Mouse (Mus musculus): ENCODE results near the gene Nipsnap3b. TPM values are rescaled to one million over a fixed set of nuclear protein-coding genes. Genes with fewer than 3 reads are reported as not detected.

The Nipsnap3b gene
- polyA plus RNA-seq, 1 experiment, result 57.2 TPM

DNA sequence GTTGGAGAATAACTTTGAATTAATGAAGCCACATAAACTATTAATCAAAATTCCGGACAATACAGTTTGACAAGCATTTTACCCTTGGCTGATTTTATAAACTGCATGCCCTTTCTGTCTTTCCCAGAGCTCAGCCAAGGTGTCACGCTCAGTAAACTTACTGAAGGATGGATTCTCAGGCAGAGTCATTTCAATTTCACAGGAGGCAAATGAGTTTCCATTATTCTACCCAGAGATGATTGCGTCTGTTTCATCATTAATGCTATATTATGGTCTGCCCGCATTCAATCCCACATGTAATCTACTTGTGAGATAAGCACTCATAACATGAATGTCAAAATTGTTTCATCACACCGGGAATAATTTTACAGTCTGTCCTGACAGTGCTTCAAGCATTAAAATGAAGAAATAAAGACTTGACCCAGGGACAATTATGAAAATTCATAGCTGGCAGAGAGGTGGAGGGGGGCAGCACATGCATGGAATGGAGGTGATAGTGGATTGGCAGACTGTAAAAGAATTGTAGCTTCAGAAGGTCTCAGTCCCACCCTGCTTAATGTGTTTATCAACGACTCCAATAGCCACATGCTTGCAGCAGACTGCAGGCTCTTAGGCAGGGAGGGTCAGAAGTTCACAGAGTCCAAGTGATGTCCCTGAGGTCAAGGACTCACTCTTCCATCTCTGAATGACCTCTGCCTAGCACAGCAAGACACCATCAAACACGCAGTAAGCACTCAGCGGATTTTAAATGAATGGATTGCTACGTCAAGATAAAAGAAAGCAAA, 34.8 kb downstream of the Nipsnap3b start:
- Histone ChIP-seq H3K9ac (ENCODE audit: low read depth, poor library complexity, severe bottlenecking) (no peak overlapping the region), H3K27ac (ENCODE audit: insufficient read depth, low read length) (no peak overlapping the region), H3K4me1 (ENCODE audit: control insufficient read depth, insufficient read depth, low read length) (no peaks in the 10 kb centered on the region), H3K4me3 (ENCODE audit: low read depth, low read length) (no peak overlapping the region), H3K36me3 (ENCODE audit: control insufficient read depth, insufficient read depth, low read length, poor library complexity, severe bottlenecking) (no peaks in the 10 kb centered on the region), H3K27me3 (ENCODE audit: control insufficient read depth, insufficient read depth, low read length, poor library complexity, severe bottlenecking) (no peaks in the 10 kb centered on the region), H3K9me3 (replicated peaks; ENCODE audit: control insufficient read depth, insufficient read depth, low read length, poor library complexity, severe bottlenecking) (no peaks in the 10 kb centered on the region)
- TF ChIP-seq CTCF (IDR thresholded peaks at IDR 0.05; ENCODE audit: low read depth, low read length) (no peak), POLR2A (IDR thresholded peaks at IDR 0.05; ENCODE audit: insufficient read depth, low read length) (no peak), EP300 (IDR thresholded peaks at IDR 0.05; ENCODE audit: insufficient read depth, low read depth, low read length) (no peak)

DNA sequence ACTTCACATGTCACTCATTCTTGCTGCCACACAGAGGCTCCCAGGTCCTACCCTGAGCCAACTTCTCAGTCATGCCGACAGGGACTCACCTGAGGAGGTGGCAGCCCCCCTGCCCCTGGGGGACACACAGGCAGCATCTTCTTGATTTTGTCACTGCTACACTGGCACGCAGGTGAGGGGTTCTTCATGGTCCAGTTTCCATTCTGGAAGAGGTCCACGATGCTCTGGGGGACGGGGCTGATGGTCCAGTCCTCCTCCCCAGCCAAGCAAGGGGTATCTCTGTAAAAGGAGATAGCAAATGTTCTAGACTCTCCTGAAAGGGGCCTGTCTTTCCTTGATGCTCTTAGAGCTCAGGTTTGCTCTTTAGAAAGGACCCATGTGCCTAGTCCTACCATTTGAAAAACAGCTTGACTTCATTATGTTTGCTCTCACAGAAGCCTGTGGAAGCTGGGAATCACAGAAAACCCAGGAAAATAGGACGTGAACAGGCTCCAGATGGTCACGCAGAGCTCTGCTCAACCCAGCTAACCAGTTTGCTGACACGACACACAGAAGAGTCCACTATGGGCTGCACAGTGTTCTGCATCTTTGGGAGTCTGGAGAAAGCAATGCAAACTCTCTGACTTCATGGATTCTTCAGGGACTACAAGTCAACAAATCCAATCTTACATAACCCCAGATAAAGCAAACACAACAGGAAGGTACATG, 50.8 kb downstream of the Nipsnap3b start:
- H3K9ac ChIP-seq (ENCODE audit: low read depth, poor library complexity, severe bottlenecking), result no peak overlapping the region
- H3K27ac ChIP-seq (ENCODE audit: insufficient read depth, low read length), result no peak overlapping the region
- H3K4me1 ChIP-seq (ENCODE audit: control insufficient read depth, insufficient read depth, low read length), result no peaks in the 10 kb centered on the region
- TF ChIP-seq POLR2A (IDR thresholded peaks at IDR 0.05; ENCODE audit: insufficient read depth, low read length) (no peak), CTCF (IDR thresholded peaks at IDR 0.05; ENCODE audit: low read depth, low read length) (no peak), EP300 (IDR thresholded peaks at IDR 0.05; ENCODE audit: insufficient read depth, low read depth, low read length) (no peak)
- no peak overlapping the region for H3K4me3 ChIP-seq (ENCODE audit: low read depth, low read length)
- no peaks in the 10 kb centered on the region; the same call in 1 of the 2 replicates for H3K27me3 ChIP-seq (ENCODE audit: control insufficient read depth, insufficient read depth, low read length, poor library complexity, severe bottlenecking)
- H3K9me3 ChIP-seq (replicated peaks; ENCODE audit: control insufficient read depth, insufficient read depth, low read length, poor library complexity, severe bottlenecking), result peaks cover 10% of the 10 kb centered on the region
- no peaks in the 10 kb centered on the region for H3K36me3 ChIP-seq (ENCODE audit: control insufficient read depth, insufficient read depth, low read length, poor library complexity, severe bottlenecking)

Other genes with a start within 250 kb of the Nipsnap3b start
- gene Olfr275, start 197.3 kb upstream of the Nipsnap3b start, polyA plus RNA-seq (2011; ENCODE audit: insufficient read depth, insufficient read length, low read depth, missing spikeins), result not detected in 2 replicates
- gene Olfr273, start 152.6 kb upstream of the Nipsnap3b start, polyA plus RNA-seq (2011; ENCODE audit: insufficient read depth, insufficient read length, low read depth, missing spikeins), result not detected in 2 replicates
- not detected in 2 replicates for gene Olfr272, start 92.7 kb upstream of the Nipsnap3b start, polyA plus RNA-seq (2011; ENCODE audit: insufficient read depth, insufficient read length, low read depth, missing spikeins)
- not detected in 2 replicates for gene Olfr270, start 47.3 kb upstream of the Nipsnap3b start, polyA plus RNA-seq (2011; ENCODE audit: insufficient read depth, insufficient read length, low read depth, missing spikeins)
- gene Nipsnap3a, start 22.6 kb upstream of the Nipsnap3b start, polyA plus RNA-seq (2011; ENCODE audit: insufficient read depth, insufficient read length, low read depth, missing spikeins), result not detected in 2 replicates
- gene Abca1, start 148.0 kb downstream of the Nipsnap3b start, polyA plus RNA-seq (2011; ENCODE audit: insufficient read depth, insufficient read length, low read depth, missing spikeins), result 2.4 and 2.6 TPM in 2 replicates

Data from ES-Bruce4 (cell line).